Mouse (Mus musculus): ENCODE data around the gene Cfap46. TPM values are rescaled to one million over a fixed set of nuclear protein-coding genes. Genes with fewer than 3 reads are reported as not detected.

The Cfap46 gene
- polyA plus RNA-seq (2011; ENCODE audit: insufficient read depth, insufficient read length, low replicate concordance, missing spikeins), result not detected in 2 replicates

DNA sequence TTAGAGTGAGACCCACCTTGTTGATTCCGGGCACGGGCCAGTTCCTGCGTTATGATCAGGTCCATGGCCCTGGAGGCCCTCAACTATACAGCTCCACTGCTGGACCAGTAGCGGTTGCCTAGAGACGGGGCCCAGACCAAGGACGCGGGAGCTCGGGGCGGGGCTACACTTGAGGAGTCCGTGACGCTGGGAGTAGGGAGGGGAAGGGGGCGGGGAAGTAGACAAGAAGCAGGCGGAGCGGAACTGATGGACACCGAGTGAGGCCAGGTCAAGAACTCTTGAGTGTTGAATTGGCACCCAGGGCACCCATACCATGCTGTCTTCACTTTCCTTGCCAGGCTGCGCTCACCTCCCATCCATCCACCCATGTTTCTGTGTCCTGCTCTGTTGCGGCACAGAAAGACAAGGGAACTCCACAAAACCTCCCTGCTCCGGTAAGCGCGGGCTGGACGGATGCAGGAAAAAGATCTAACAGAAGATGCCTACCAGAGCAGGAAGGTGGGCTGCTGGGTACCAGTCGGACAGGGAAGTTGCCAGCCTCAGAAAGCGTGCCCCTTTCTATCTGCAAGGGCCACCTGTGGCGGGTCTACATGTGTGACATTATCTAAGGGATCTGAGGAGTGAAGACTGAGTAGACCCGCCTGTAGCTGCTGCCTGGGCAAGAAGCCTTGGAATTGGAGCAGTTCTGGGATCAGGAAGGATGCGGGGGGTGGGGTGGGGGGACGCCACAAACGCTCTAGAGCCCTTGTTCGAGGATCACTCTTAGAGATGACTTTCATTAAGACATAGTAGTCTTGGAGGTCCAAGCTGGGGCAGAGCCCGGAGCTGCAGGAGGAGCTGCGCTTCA, at the start of gene Cfap46:
TSS of gene Cfap46 (minus strand) at position 112 of the 847 bp plus-strand sequence.
- H3K4me1 ChIP-seq (ENCODE audit: control insufficient read depth, insufficient read depth, low read length), result no peaks in the 10 kb centered on the region
- H3K4me3 ChIP-seq (replicated peaks; ENCODE audit: control insufficient read depth, low read depth, low read length), result peak within 1 kb of the TSS; percentile 59
- 3% methylated on average over 31 of the region's 31 CpGs for WGBS
- TF ChIP-seq POLR2A (IDR thresholded peaks at IDR 0.05; ENCODE audit: borderline replicate concordance, control insufficient read depth, low read depth, low read length), result no peak
- TF ChIP-seq CTCF (IDR thresholded peaks at IDR 0.05; ENCODE audit: control insufficient read depth, insufficient read depth, low read length), result no peak
- H3K27ac ChIP-seq (ENCODE audit: control insufficient read depth, insufficient read depth, low read depth, low read length, poor library complexity), result no peak within 1 kb of the TSS

DNA sequence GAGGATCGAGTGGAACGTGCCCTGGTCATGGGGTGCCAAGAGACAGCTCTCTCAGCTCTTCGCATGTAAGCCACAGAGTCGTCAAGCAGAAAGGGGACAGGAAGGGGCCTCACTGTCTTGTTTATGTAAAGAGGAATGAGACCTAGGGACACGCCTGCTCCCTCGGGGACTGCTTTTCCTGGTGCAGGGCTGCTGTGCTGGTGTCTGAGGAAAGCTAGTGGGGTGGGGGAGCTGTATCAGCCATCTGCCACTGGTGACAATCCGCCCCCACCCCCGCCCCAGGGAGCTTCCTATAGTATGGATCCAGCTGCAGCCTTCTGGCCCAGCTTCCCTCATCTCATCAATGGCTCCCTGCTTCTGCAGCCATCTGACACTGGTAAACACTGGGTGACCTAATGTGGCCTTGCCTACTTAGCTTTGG, 47.7 kb upstream of the Cfap46 start:
- WGBS, result 18% methylated on average over 8 of the region's 8 CpGs
- no peak overlapping the region for H3K4me3 ChIP-seq (replicated peaks; ENCODE audit: control insufficient read depth, low read depth, low read length)
- no peak for TF ChIP-seq POLR2A (IDR thresholded peaks at IDR 0.05; ENCODE audit: borderline replicate concordance, control insufficient read depth, low read depth, low read length)
- TF ChIP-seq CTCF (IDR thresholded peaks at IDR 0.05; ENCODE audit: control insufficient read depth, insufficient read depth, low read length), result no peak

DNA sequence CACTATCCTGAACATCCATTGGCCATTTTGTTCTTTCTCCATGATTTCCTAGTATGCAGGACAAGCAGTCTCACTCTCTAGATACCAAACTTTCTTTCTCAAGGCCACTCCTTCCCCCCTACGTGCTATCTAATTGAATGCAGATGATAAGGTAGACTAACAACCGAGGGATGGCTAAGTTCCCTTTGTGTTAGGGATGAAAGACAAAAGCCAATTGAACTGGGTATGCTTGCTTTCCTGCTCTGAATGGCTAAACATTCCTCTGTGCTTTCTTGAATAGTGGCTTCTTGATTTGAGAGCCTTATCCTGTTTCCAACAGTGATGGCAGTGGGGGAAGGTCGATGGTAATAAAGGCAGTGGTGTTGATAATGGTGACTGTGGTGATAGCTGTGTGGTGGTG, 43.5 kb upstream of the Cfap46 start:
- TF ChIP-seq POLR2A (IDR thresholded peaks at IDR 0.05; ENCODE audit: borderline replicate concordance, control insufficient read depth, low read depth, low read length) (no peak), CTCF (IDR thresholded peaks at IDR 0.05; ENCODE audit: control insufficient read depth, insufficient read depth, low read length) (no peak)
- no peak overlapping the region for H3K4me3 ChIP-seq (replicated peaks; ENCODE audit: control insufficient read depth, low read depth, low read length)
- 47% methylated on average over 3 of the region's 3 CpGs for WGBS
- H3K4me1 ChIP-seq (ENCODE audit: control insufficient read depth, insufficient read depth, low read length), result no peaks in the 10 kb centered on the region
- H3K27ac ChIP-seq (ENCODE audit: control insufficient read depth, insufficient read depth, low read depth, low read length, poor library complexity), result no peak overlapping the region

More for the DNA sequence above, 47.7 kb upstream of the Cfap46 start:
- Histone ChIP-seq H3K27ac (ENCODE audit: control insufficient read depth, insufficient read depth, low read depth, low read length, poor library complexity) (no peak overlapping the region), H3K4me1 (ENCODE audit: control insufficient read depth, insufficient read depth, low read length) (no peaks in the 10 kb centered on the region)

DNA sequence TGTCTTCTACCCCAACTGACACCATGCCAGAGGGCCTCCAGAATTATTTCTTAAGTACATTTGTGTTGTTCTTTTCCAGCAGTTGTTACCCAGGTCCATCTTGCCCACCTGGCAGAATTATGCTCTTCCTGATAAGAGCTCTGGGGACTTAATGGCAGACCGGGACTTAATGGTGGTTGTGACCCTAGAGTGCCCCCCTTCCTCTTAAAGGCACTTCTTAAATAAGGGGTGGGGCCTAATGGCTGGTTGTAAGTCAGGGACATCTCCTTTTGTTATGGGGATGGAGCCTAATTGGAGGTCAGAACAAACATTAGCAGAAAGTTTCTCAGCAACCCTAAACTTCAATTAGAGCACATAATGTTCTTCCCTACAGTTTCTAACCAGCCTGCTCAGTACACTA, 42.0 kb upstream of the Cfap46 start:
- H3K27ac ChIP-seq (ENCODE audit: control insufficient read depth, insufficient read depth, low read depth, low read length, poor library complexity), result no peak overlapping the region
- no peaks in the 10 kb centered on the region for H3K4me1 ChIP-seq (ENCODE audit: control insufficient read depth, insufficient read depth, low read length)
- 27% methylated on average over 1 of the region's 1 CpGs for WGBS
- no peak for TF ChIP-seq CTCF (IDR thresholded peaks at IDR 0.05; ENCODE audit: control insufficient read depth, insufficient read depth, low read length)
- TF ChIP-seq POLR2A (IDR thresholded peaks at IDR 0.05; ENCODE audit: borderline replicate concordance, control insufficient read depth, low read depth, low read length), result no peak
- no peak overlapping the region for H3K4me3 ChIP-seq (replicated peaks; ENCODE audit: control insufficient read depth, low read depth, low read length)

DNA sequence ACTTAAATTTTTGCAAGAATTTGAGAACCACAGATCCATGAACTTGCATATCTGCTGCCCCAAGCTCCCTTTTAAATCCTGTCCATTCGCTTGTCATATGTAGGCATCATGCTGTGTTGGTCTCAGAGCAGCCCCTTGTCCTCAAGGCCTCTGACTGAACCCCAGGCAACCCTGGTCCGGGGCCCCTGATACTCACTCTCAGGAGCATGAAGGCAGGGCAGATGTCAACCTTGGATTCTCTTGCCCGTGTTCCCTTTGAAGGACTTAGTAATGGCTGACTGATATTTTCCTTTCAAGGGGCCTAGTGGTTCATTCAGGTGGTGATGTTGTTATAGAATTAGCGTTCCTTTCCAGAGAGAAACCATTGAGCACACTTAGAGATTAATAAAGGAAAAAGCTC, 40.4 kb upstream of the Cfap46 start:
- TF ChIP-seq CTCF (IDR thresholded peaks at IDR 0.05; ENCODE audit: control insufficient read depth, insufficient read depth, low read length) (no peak), POLR2A (IDR thresholded peaks at IDR 0.05; ENCODE audit: borderline replicate concordance, control insufficient read depth, low read depth, low read length) (no peak)
- H3K27ac ChIP-seq (ENCODE audit: control insufficient read depth, insufficient read depth, low read depth, low read length, poor library complexity), result no peak overlapping the region
- H3K4me1 ChIP-seq (ENCODE audit: control insufficient read depth, insufficient read depth, low read length), result no peaks in the 10 kb centered on the region
- H3K4me3 ChIP-seq (replicated peaks; ENCODE audit: control insufficient read depth, low read depth, low read length), result no peak overlapping the region
- 71% methylated on average over 4 of the region's 4 CpGs for WGBS

DNA sequence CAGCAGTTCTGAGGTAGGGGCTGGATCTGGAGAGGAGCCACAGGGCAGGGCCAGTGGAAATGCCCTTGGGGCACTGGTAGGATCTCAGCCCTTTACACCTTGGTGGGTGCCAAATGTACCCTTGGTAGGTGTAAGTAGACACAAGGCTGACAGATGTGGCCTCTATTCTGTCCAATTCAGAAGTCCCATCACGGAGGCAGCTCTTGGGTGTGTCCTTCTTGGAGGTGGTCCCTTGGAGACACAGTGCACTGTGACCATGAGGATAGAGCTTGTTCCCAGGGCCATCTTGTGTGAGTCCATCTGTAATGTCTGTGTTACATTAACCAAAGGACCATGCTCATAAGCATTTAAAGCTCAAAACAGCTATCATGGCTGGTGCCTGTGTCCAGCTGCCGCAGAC, 37.6 kb upstream of the Cfap46 start:
- Histone ChIP-seq H3K4me3 (replicated peaks; ENCODE audit: control insufficient read depth, low read depth, low read length) (no peak overlapping the region), H3K4me1 (ENCODE audit: control insufficient read depth, insufficient read depth, low read length) (no peaks in the 10 kb centered on the region), H3K27ac (ENCODE audit: control insufficient read depth, insufficient read depth, low read depth, low read length, poor library complexity) (no peak overlapping the region)
- TF ChIP-seq CTCF (IDR thresholded peaks at IDR 0.05; ENCODE audit: control insufficient read depth, insufficient read depth, low read length) (no peak), POLR2A (IDR thresholded peaks at IDR 0.05; ENCODE audit: borderline replicate concordance, control insufficient read depth, low read depth, low read length) (no peak)
- 88% methylated on average over 2 of the region's 2 CpGs for WGBS

GRCm38 (mm10) chr7:139717781-139718180, 34.2 kb upstream of the Cfap46 start:
- TF ChIP-seq POLR2A (IDR thresholded peaks at IDR 0.05; ENCODE audit: borderline replicate concordance, control insufficient read depth, low read depth, low read length) (no peak), CTCF (IDR thresholded peaks at IDR 0.05; ENCODE audit: control insufficient read depth, insufficient read depth, low read length) (no peak)
- 57% methylated on average over 8 of the region's 8 CpGs for whole genome bisulfite sequencing
- Histone ChIP-seq H3K4me3 (replicated peaks; ENCODE audit: control insufficient read depth, low read depth, low read length) (no peak overlapping the region), H3K27ac (ENCODE audit: control insufficient read depth, insufficient read depth, low read depth, low read length, poor library complexity) (no peak overlapping the region), H3K4me1 (ENCODE audit: control insufficient read depth, insufficient read depth, low read length) (no peaks in the 10 kb centered on the region)

- Histone ChIP-seq H3K4me1 (ENCODE audit: control insufficient read depth, insufficient read depth, low read length) (no peaks in the 10 kb centered on the region), H3K27ac (ENCODE audit: control insufficient read depth, insufficient read depth, low read depth, low read length, poor library complexity) (no peak overlapping the region), H3K4me3 (replicated peaks; ENCODE audit: control insufficient read depth, low read depth, low read length) (no peak overlapping the region)
- TF ChIP-seq POLR2A (IDR thresholded peaks at IDR 0.05; ENCODE audit: borderline replicate concordance, control insufficient read depth, low read depth, low read length), result no peak
- TF ChIP-seq CTCF (IDR thresholded peaks at IDR 0.05; ENCODE audit: control insufficient read depth, insufficient read depth, low read length), result no peak
Measured at GRCm38 (mm10) chr7:139711821-139712220, 28.2 kb upstream of the Cfap46 start.
